Mouse (Mus musculus): ENCODE results near the gene Eml6.

DNA sequence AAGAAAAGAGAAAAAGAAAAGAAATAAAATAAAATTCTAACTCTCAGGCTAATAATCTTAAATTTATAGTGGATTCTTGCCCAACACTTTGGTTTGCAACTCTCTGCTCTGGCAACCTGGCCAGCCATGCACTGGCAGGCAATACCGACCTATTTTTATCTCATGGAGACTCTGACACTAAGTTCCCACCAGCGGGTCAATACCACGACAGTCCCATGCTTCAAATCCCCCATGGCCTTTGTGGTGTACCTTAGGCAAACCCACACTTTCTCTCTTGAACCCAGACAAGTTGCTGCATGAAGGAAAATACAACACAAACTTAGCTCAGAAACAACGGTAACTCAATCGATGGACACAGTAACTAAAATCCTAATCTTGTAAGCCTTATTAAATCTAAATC, 66.5 kb downstream of the Eml6 start:
- TF ChIP-seq POLR2A (IDR thresholded peaks at IDR 0.05; ENCODE audit: insufficient read depth, low read depth, low read length): no peak
- no peak for TF ChIP-seq CTCF (IDR thresholded peaks at IDR 0.05; ENCODE audit: insufficient read depth, low read depth, low read length)
